Mouse (Mus musculus): ENCODE data around the gene Iglon5. TPM values are rescaled to one million over a fixed set of nuclear protein-coding genes. Genes with fewer than 3 reads are reported as not detected.

Iglon5 gene
- polyA plus RNA-seq, 1 experiment from 2014 or later: 2.9 TPM

GRCm38 (mm10) chr7:43429500-43429899, 60.4 kb downstream of the Iglon5 start:
- Histone ChIP-seq H3K4me3 (ENCODE audit: low read depth, low read length) (no peak overlapping the region), H3K4me2 (replicated peaks; ENCODE audit: low read depth, low read length) (no peak overlapping the region), H3K4me1 (replicated peaks; ENCODE audit: control insufficient read depth, insufficient read depth, low read length) (no peaks in the 10 kb centered on the region), H3K27ac (ENCODE audit: low read depth, low read length) (no peak overlapping the region), H3K27me3 (ENCODE audit: control insufficient read depth, insufficient read depth, low read length) (no peaks in the 10 kb centered on the region), H3K9ac (ENCODE audit: low read depth, low read length) (no peak overlapping the region), H3K36me3 (ENCODE audit: control insufficient read depth, insufficient read depth, low read length) (no peaks in the 10 kb centered on the region), H3K9me3 (ENCODE audit: control insufficient read depth, low read length) (no peaks in the 10 kb centered on the region)
- WGBS: 55% methylated on average over 4 of the region's 4 CpGs
- DNase-seq (ENCODE audit: low spot score) (no peak), ATAC-seq (ENCODE audit: low FRiP score) (no peak)

- 85% methylated on average over 8 of the region's 8 CpGs for WGBS
Measured at GRCm38 (mm10) chr7:43427406-43427805, 62.5 kb downstream of the Iglon5 start, which contains the start of gene Lim2. Gene Lim2, plus strand, starts transcription at chr7:43427670.

GRCm38 (mm10) chr7:43423991-43424625, 65.8 kb downstream of the Iglon5 start:
- H3K9ac ChIP-seq (ENCODE audit: low read depth, low read length): no peak overlapping the region
- H3K4me2 ChIP-seq (replicated peaks; ENCODE audit: low read depth, low read length): no peak overlapping the region
- no peaks in the 10 kb centered on the region for H3K27me3 ChIP-seq (ENCODE audit: control insufficient read depth, insufficient read depth, low read length)
- H3K27ac ChIP-seq (ENCODE audit: low read depth, low read length): no peak overlapping the region
- no peaks in the 10 kb centered on the region for H3K36me3 ChIP-seq (ENCODE audit: control insufficient read depth, insufficient read depth, low read length)
- H3K9me3 ChIP-seq (ENCODE audit: control insufficient read depth, low read length): no peaks in the 10 kb centered on the region
- no peaks in the 10 kb centered on the region for H3K4me1 ChIP-seq (replicated peaks; ENCODE audit: control insufficient read depth, insufficient read depth, low read length)
- WGBS: 64% methylated on average over 3 of the region's 3 CpGs
- DNase-seq (ENCODE audit: low spot score) (no peak), ATAC-seq (ENCODE audit: low FRiP score) (no peak)
- H3K4me3 ChIP-seq (ENCODE audit: low read depth, low read length): no peak overlapping the region

More at GRCm38 (mm10) chr7:43427406-43427805, 62.5 kb downstream of the Iglon5 start, which contains the start of gene Lim2:
- Histone ChIP-seq H3K9me3 (ENCODE audit: control insufficient read depth, low read length) (no peaks in the 10 kb centered on the region), H3K4me3 (ENCODE audit: low read depth, low read length) (no peak within 1 kb of the TSS), H3K4me1 (replicated peaks; ENCODE audit: control insufficient read depth, insufficient read depth, low read length) (no peaks in the 10 kb centered on the region), H3K9ac (ENCODE audit: low read depth, low read length) (no peak within 1 kb of the TSS), H3K27me3 (ENCODE audit: control insufficient read depth, insufficient read depth, low read length) (no peaks in the 10 kb centered on the region), H3K4me2 (replicated peaks; ENCODE audit: low read depth, low read length) (no peak within 1 kb of the TSS), H3K36me3 (ENCODE audit: control insufficient read depth, insufficient read depth, low read length) (no peaks in the 10 kb centered on the region), H3K27ac (ENCODE audit: low read depth, low read length) (no peak within 1 kb of the TSS)
- ATAC-seq (ENCODE audit: low FRiP score): no peak
- no peak for DNase-seq (ENCODE audit: low spot score)

- H3K4me3 ChIP-seq (ENCODE audit: low read depth, low read length): no peak overlapping the region
- ATAC-seq (ENCODE audit: low FRiP score) (peak; percentile 89), DNase-seq (ENCODE audit: low spot score) (peak; percentile 90)
- 10% methylated on average over 11 of the region's 11 CpGs for WGBS
- H3K27me3 ChIP-seq (ENCODE audit: control insufficient read depth, insufficient read depth, low read length): no peaks in the 10 kb centered on the region
- H3K9me3 ChIP-seq (ENCODE audit: control insufficient read depth, low read length): no peaks in the 10 kb centered on the region
- no peak overlapping the region for H3K27ac ChIP-seq (ENCODE audit: low read depth, low read length)
- H3K36me3 ChIP-seq (ENCODE audit: control insufficient read depth, insufficient read depth, low read length): no peaks in the 10 kb centered on the region
- no peaks in the 10 kb centered on the region for H3K4me1 ChIP-seq (replicated peaks; ENCODE audit: control insufficient read depth, insufficient read depth, low read length)
- no peak overlapping the region; the same call in 1 of the 2 replicates for H3K4me2 ChIP-seq (replicated peaks; ENCODE audit: low read depth, low read length)
- no peak overlapping the region for H3K9ac ChIP-seq (ENCODE audit: low read depth, low read length)
Measured at GRCm38 (mm10) chr7:43422995-43423617, 66.8 kb downstream of the Iglon5 start.

Other genes with a start within 250 kb of the Iglon5 start
- gene Zfp715, start 176.8 kb downstream of the Iglon5 start, polyA plus RNA-seq (2014; fragmentation: Nextera tagmentation; extraction: Ambion mirVana): 13.4 and 19.2 TPM in 2 replicates
- 0.36 TPM in 1 of 2 replicates, not detected in the other for gene Siglecf, start 138.7 kb downstream of the Iglon5 start, polyA plus RNA-seq (2014; fragmentation: Nextera tagmentation; extraction: Ambion mirVana)
- gene Siglecg, start 81.9 kb downstream of the Iglon5 start, polyA plus RNA-seq (2014; fragmentation: Nextera tagmentation; extraction: Ambion mirVana): not detected in 2 replicates
- gene Lim2, start 62.4 kb downstream of the Iglon5 start, polyA plus RNA-seq (2014; fragmentation: Nextera tagmentation; extraction: Ambion mirVana): not detected in 2 replicates
- gene Nkg7, start 53.0 kb downstream of the Iglon5 start, polyA plus RNA-seq (2014; fragmentation: Nextera tagmentation; extraction: Ambion mirVana): 0.29 TPM in 1 of 2 replicates, not detected in the other
- not detected in 2 replicates for gene Cldnd2, start 49.3 kb downstream of the Iglon5 start, polyA plus RNA-seq (2014; fragmentation: Nextera tagmentation; extraction: Ambion mirVana)
- 192 and 206 TPM in 2 replicates for gene Etfb, start 46.0 kb downstream of the Iglon5 start, polyA plus RNA-seq (2014; fragmentation: Nextera tagmentation; extraction: Ambion mirVana)
- 0.31 TPM in 1 of 2 replicates, not detected in the other for gene Gm45233, start 45.9 kb downstream of the Iglon5 start, polyA plus RNA-seq (2014; fragmentation: Nextera tagmentation; extraction: Ambion mirVana)
- gene Vsig10l, start 26.9 kb downstream of the Iglon5 start, polyA plus RNA-seq (2014; fragmentation: Nextera tagmentation; extraction: Ambion mirVana): 2.6 and 2.8 TPM in 2 replicates
- gene 4931406B18Rik, start 15.9 kb upstream of the Iglon5 start, polyA plus RNA-seq (2014; fragmentation: Nextera tagmentation; extraction: Ambion mirVana): not detected in 2 replicates
- gene Cd33, start 54.4 kb upstream of the Iglon5 start, polyA plus RNA-seq (2014; fragmentation: Nextera tagmentation; extraction: Ambion mirVana): 1.2 and 1.8 TPM in 2 replicates
- gene Zfp658, start 72.2 kb upstream of the Iglon5 start, polyA plus RNA-seq (2014; fragmentation: Nextera tagmentation; extraction: Ambion mirVana): 6.7 and 7.7 TPM in 2 replicates
- 17.1 and 18.5 TPM in 2 replicates for gene Zfp719, start 89.5 kb upstream of the Iglon5 start, polyA plus RNA-seq (2014; fragmentation: Nextera tagmentation; extraction: Ambion mirVana)
- 0.43 and 1.3 TPM in 2 replicates for gene Zfp819, start 117.1 kb upstream of the Iglon5 start, polyA plus RNA-seq (2014; fragmentation: Nextera tagmentation; extraction: Ambion mirVana)
- gene Ceacam18, start 144.6 kb upstream of the Iglon5 start, polyA plus RNA-seq (2014; fragmentation: Nextera tagmentation; extraction: Ambion mirVana): not detected in 2 replicates
- gene Siglece, start 170.1 kb upstream of the Iglon5 start, polyA plus RNA-seq (2014; fragmentation: Nextera tagmentation; extraction: Ambion mirVana): 0.42 and 0.46 TPM in 2 replicates
- gene Ctu1, start 181.9 kb upstream of the Iglon5 start, polyA plus RNA-seq (2014; fragmentation: Nextera tagmentation; extraction: Ambion mirVana): 9.0 and 9.7 TPM in 2 replicates
- gene Klk14, start 200.3 kb upstream of the Iglon5 start, polyA plus RNA-seq (2014; fragmentation: Nextera tagmentation; extraction: Ambion mirVana): not detected in 2 replicates
- 0.13 TPM in 1 of 2 replicates, not detected in the other for gene Klk13, start 222.5 kb upstream of the Iglon5 start, polyA plus RNA-seq (2014; fragmentation: Nextera tagmentation; extraction: Ambion mirVana)

All from hindbrain, embryonic 11.5 days (tissue).